Mouse (Mus musculus): ENCODE data around the gene Cyp27b1.
A peak's percentile ranks its signal among the peaks of the same experiment; 100 is the strongest.

Gene Cyp27b1

GRCm38 (mm10) chr10:127047954-127048353 lies at the start of gene Cyp27b1:
Cyp27b1 (plus strand) TSS chr10:127048250.
- DNase-seq, result no peak

- no peak for DNase-seq
These were observed 47.5 kb upstream of the Cyp27b1 start, which contains the start of gene Avil for GRCm38 (mm10) chr10:127000529-127000928. Avil (plus strand) TSS chr10:127000709.

DNA sequence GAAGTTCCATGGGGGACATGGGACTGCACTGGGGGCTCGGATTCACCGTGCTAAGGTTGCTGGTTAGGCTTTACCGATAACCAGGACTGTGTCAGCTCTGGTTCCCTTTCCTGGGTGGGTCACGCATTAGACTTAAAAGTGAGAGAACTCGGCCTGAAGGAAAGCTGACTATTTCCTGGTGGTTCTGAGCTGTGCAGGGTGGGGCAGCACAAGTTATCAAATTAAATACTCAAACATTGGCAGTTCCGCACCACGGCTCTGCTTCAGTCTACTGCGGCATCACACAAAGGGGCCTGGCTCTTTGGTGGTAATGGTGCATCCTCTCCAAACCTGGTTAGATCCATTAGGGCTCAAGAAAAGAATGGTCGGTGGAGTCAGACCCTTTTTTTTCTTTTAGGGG lies 46.8 kb upstream of the Cyp27b1 start:
- no peak for DNase-seq

- no peak for DNase-seq
These were observed 46.0 kb upstream of the Cyp27b1 start for GRCm38 (mm10) chr10:127002056-127002455.

- no peak for DNase-seq
These were observed 45.3 kb upstream of the Cyp27b1 start for GRCm38 (mm10) chr10:127002765-127003164.

GRCm38 (mm10) chr10:127003334-127003733 lies 44.7 kb upstream of the Cyp27b1 start:
- DNase-seq, result no peak

DNA sequence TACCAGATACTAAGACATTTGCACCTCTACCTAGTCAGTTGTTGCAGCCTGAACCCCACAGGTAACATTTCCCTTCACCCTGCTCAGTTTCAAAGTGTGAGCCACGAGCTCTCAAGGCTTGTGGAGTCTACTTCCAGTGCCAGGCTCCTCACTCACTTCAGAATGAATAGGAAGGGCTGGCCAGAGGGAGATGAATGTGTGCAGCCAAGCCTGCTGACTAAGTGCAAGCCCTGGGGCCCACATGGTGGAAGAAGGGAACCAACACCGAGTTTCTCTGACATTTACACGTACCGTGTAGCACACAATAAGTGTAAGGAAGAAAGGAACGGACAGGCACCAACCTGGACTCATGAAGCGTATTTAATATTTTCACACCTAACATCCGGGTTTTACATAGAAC lies 44.2 kb upstream of the Cyp27b1 start:
- no peak for DNase-seq

- no peak for DNase-seq
These were observed 31.6 kb upstream of the Cyp27b1 start for GRCm38 (mm10) chr10:127016488-127016887.

DNA sequence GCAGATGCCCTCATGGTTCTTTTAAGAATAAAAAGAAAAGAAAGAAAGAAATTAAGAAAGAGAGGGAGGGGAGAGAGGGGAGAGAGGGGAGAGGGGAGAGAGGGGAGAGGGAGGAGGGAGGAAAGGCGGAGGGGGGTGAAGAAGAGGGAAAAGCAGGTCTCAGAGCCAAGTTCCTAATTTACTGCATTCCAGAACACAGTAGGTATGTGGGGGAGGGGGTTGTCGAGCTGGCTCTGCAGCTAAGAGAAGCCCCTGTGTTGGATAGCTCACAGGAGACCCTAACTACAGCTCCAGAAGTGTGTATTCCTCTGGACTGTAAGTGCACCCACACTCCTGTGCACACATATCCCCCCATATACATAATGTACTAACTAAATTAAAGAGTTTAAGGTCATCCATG lies 31.0 kb upstream of the Cyp27b1 start:
- DNase-seq, result no peak

DNA sequence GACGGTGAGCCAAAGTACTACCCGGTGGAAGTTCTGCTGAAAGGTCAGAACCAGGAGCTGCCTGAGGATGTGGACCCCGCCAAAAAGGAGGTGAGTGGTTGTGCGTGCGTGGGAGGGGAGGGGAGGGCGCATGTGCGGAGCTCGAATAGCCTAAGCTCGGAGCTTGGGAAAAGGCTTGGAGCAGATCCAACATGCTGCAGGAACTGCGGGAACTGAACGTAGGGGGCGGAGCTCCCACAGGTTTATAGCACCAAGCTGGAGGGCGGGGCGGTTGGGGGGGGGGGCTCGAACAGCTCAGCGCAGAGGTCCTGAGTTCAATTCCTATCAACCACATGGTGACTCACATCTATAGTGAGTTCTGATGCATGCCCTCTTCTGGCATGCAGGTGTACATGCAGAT lies 29.6 kb upstream of the Cyp27b1 start:
- no peak for DNase-seq

DNA sequence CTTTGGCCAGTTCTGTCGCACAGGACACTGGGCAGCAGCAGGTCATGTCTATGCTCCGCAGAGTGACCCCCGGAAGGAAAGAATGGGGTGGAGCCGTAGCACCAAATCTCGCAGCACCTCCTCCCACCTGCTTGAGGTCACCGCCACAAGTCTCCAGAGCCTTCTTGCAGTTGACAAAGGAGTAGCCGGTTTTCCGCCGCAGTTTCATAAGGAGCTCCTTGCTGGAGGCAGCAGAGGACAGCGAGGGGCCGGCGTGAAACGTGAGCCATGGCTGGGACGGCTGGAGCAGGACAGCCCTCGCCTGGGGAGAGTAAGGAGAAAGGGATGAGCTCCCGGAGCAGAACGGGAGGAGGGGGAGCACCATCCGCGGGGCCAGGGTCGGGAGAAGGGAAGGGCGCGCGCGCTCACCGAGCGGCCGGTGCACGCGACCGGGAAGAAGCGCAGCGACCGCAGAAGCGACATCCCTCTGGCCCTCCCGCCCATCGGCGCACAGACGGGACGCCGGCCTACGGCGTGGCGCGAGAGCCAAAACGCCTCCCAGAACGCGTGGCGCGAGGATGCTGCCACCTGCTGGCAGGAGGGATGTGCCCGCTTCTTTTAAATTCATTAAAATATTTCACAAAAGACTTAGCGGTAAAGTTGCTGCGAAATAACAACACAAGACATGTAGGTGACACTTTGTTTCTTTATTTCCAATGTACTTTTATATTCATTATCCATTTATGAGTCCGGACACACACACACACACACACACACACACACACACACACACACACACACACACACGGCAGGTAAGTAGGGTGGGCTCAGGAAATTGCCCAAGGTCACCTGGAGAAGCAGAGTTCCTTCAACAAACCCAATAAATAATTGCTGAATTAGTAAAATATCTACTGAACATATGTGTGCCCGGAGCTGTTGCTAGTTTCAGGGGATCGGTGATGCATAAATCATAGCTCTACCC lies 17.4 kb upstream of the Cyp27b1 start, which contains the start of gene Tsfm:
Gene Tsfm, minus strand, starts transcription at position 505 of the 961 bp plus-strand sequence.
- DNase-seq, result peak; percentile 89

DNA sequence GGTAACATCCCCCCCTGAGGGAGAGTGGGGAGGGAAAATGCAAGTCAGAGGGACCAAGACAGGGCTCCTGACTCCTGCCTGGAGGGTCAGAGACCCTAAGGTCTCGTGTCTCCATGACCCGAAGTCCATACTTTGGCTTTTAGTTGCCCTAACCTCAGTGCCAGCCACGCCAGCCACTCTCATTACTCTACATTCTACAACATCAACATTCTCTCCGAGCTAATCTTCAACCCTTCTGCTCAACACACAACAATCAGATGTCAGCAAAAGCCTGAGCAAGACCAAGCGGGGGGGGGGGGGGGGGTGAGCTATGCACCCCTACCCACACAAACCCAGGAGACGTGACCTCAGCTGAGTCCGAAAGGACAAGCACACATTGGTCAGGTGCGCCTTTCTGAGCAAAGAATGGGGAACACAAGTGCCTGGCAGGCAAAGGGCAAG lies 14.7 kb upstream of the Cyp27b1 start:
- no peak for DNase-seq

- DNase-seq, result no peak
These were observed 11.8 kb upstream of the Cyp27b1 start for GRCm38 (mm10) chr10:127036273-127036672.

- no peak for DNase-seq
These were observed 10.4 kb upstream of the Cyp27b1 start for GRCm38 (mm10) chr10:127037641-127038040.

DNA sequence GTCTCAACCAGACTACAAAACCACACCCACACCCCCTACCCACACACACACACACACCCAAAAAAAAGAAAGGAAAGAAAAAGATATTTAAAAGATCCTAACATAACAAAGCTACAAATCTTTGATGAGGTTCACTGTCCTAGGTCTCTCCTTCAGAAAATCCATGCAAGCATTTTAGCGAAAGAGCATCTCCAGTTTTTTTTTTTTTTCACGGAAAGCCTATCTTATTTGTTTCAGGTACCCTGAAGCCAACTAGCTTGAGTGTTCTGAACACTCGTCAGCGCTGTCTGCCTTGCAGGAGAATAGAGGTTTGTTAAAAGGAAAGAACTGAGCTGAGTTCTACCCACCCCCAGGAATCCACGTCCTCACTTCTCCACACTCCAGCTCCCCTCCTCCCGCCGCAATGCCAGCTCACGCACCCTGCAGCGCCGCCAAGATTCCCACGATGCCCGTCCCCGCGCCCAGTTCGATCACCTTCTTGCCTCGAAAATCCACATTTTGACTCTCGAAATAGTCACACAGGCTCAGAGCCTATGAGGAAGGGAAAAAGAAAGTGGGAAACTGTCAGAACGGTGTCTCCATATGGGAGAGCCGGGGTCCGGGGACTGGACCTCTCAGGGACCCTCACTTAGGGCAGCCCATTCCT lies 7.4 kb upstream of the Cyp27b1 start:
- DNase-seq, result peak; percentile 30

DNA sequence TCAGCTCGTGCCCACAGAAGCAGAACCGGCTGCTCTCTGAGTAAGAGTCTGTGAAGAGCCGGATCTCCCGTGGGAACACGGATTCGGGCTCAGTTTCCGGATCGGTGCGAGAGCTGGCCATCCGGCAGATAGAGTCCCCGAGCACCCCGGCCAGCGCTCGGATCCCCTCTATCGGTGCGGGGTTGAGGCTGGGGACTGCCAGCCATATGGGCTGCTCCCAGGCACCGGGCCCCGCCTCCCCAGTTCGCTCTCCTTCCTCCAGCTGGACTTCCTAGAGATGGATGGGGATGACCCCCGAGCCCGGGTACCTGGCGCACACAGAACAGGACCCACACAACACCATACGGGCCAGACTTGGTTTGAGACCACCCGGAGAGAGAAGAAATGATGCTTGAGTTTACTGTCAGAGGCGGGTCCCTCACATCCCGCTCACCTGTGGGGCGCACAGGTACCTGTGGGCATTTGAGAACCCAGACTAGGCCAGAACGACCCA lies 6.7 kb upstream of the Cyp27b1 start, which contains the start of the genes Mettl1 and Eef1akmt3:
Gene Mettl1, plus strand, starts transcription at position 141 of the 493 bp plus-strand sequence.
Gene Eef1akmt3, minus strand, starts transcription at position 240 of the 493 bp plus-strand sequence.
- DNase-seq, result no peak

- DNase-seq, result peak; percentile 82
These were observed 6.2 kb upstream of the Cyp27b1 start for GRCm38 (mm10) chr10:127041774-127042338.

GRCm38 (mm10) chr10:127042468-127043115 lies 5.5 kb upstream of the Cyp27b1 start:
- DNase-seq, result no peak

DNA sequence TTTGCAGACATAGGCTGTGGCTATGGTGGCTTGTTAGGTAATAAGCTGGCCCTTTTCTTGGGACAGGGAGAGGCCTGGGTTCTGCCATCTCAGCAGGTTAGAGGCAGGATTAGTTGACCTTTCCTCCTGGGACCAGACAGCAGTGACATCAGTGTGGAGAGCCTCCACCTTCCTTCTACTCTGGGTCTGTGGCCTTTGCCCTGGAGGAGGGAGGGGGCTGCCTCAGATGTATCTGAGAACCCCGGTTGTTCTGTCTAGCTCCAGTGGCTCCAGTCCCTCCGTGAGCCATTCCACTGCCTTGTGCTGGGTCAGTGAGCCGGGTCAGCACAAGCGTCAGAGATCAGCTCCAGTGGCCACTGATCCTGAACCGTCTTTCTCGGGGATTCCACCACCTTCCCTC lies 4.9 kb upstream of the Cyp27b1 start:
- DNase-seq, result no peak

- no peak for DNase-seq
These were observed 751 bp downstream of the Cyp27b1 start for GRCm38 (mm10) chr10:127048608-127049394.

GRCm38 (mm10) chr10:127049395-127050118 lies 1.5 kb downstream of the Cyp27b1 start:
- no peak for DNase-seq

All from cerebellum, adult 11 months (tissue).